Mouse (Mus musculus) stomach, postnatal 0 days (tissue): ENCODE data around the gene Hip1r.

Experiments used
- CTCF ChIP-seq: IDR thresholded peaks from 2 replicates; pipeline ENCODE4 v1.5.1; 2016; ENCODE audit warnings: antibody characterized with exemption, low read depth, mild to moderate bottlenecking, moderate library complexity
- EP300 ChIP-seq: optimal IDR thresholded peaks from 2 replicates; pipeline ENCODE3; 2016; ENCODE audit warnings: antibody characterized with exemption

- TF ChIP-seq EP300 (no peak), CTCF (peak; percentile 98)
These were observed 27.4 kb downstream of the Hip1r start for GRCm38 (mm10) chr5:124000824-124001223.
